Mouse (Mus musculus) midbrain, postnatal 0 days (tissue): ENCODE results near the gene Kif1c. TPM values are rescaled to one million over a fixed set of nuclear protein-coding genes. Genes with fewer than 3 reads are reported as not detected.

Experiments
- ATAC-seq: fragments of 200-750 bp; cut with Nextera tagmentation; 2 replicates; pipeline ENCODE4 v1.8.0; 2017; ENCODE audit warnings: moderate number of reproducible peaks, mild to moderate bottlenecking, moderate TSS enrichment, moderate library complexity; ENCODE audit not compliant: low FRiP score
- DNase-seq: peaks from one replicate; pipeline ENCODE4 v3.0.0-alpha.2; 2015; ENCODE audit warnings: low spot score
- H3K27ac ChIP-seq: fragments of 300-500 bp; sonication (generic); 2 replicates; pipeline ENCODE4 v1.5.1; 2014; ENCODE audit warnings: low read depth, mild to moderate bottlenecking, low read length, mixed read lengths
- H3K27me3 ChIP-seq: fragments of 300-500 bp; sonication (generic); 2 replicates; pipeline ENCODE4 v1.6.1; 2014; ENCODE audit warnings: low read length, control low read depth, mixed read lengths; ENCODE audit not compliant: insufficient read depth
- H3K36me3 ChIP-seq: fragments of 300-500 bp; sonication (generic); 2 replicates; pipeline ENCODE4 v1.6.1; 2014; ENCODE audit warnings: low read length, control low read depth, mixed read lengths; ENCODE audit not compliant: insufficient read depth
- H3K4me1 ChIP-seq: fragments of 300-500 bp; sonication (generic); 2 replicates; pipeline ENCODE4 v1.6.1; 2014; ENCODE audit warnings: mild to moderate bottlenecking, control low read depth, antibody characterized with exemption, low read length, mixed read lengths; ENCODE audit not compliant: insufficient read depth
- H3K4me2 ChIP-seq: fragments of 300-500 bp; sonication (generic); 2 replicates; pipeline ENCODE4 v1.6.1; 2014; ENCODE audit warnings: low read depth, mild to moderate bottlenecking, low read length, mixed read lengths; ENCODE audit not compliant: poor library complexity, severe bottlenecking
- H3K4me3 ChIP-seq: fragments of 300-500 bp; sonication (generic); 2 replicates; pipeline ENCODE4 v1.5.1; 2014; ENCODE audit warnings: low read depth, mild to moderate bottlenecking, low read length, moderate library complexity
- H3K9ac ChIP-seq: fragments of 300-500 bp; sonication (generic); replicated peaks from 2 replicates; pipeline ENCODE4 v1.6.1; 2014; ENCODE audit warnings: mild to moderate bottlenecking, low read length, moderate library complexity, mixed read lengths; ENCODE audit not compliant: poor library complexity, severe bottlenecking
- H3K9me3 ChIP-seq: fragments of 300-500 bp; sonication (generic); 2 replicates; pipeline ENCODE4 v1.6.1; 2016; ENCODE audit warnings: low read length, control low read depth
- CTCF ChIP-seq: IDR thresholded peaks from 2 replicates; pipeline ENCODE4 v1.5.1; 2016; ENCODE audit warnings: antibody characterized with exemption, mild to moderate bottlenecking
- WGBS: fragments of 180-500 bp; shearing (Covaris S2); extraction: QIAGEN DNeasy Blood & Tissue Kit; methylation state at CpG from one replicate; pipeline ENCODE4 v1.1.7; 2014; 5-methylcytosine and 5-hydroxymethylcytosine counted together
- polyA plus RNA-seq: library from polyadenylated mRNA; unstranded; fragments of >200 nt; fragmentation: Nextera tagmentation; extraction: Ambion mirVana; gene quantifications from 2 replicates; pipeline ENCODE4 v1.2.1, GENCODE M21; 2015
- total RNA-seq: library from RNA; depleted of rRNA; stranded (reverse); fragments of >200 nt; gene quantifications from 2 replicates; pipeline ENCODE4 v1.2.3, GENCODE M21; 2014

Gene Kif1c
- total and polyA plus RNA-seq, 2 experiments from 2014 or later = 1.9 to 30.9 TPM

- H3K4me2 ChIP-seq = no peak overlapping the region
- no peaks in the 10 kb centered on the region for H3K36me3 ChIP-seq
- H3K9ac ChIP-seq = no peak overlapping the region
- ATAC-seq = no peak
- H3K27me3 ChIP-seq = no peaks in the 10 kb centered on the region
- no peaks in the 10 kb centered on the region for H3K4me1 ChIP-seq
- H3K4me3 ChIP-seq = no peak overlapping the region
- WGBS = 73% methylated on average over 12 of the region's 12 CpGs
- peak; percentile 33 for DNase-seq
- no peaks in the 10 kb centered on the region for H3K9me3 ChIP-seq
- TF ChIP-seq CTCF = no peak
- no peak overlapping the region; the same call in 1 of the 2 replicates for H3K27ac ChIP-seq
Measured at GRCm38 (mm10) chr11:70742581-70743459, 42.5 kb downstream of the Kif1c start.

GRCm38 (mm10) chr11:70745636-70746035 is 45.3 kb downstream of the Kif1c start:
- ATAC-seq (no peak), DNase-seq (no peak)
- WGBS = 82% methylated on average over 7 of the region's 7 CpGs

GRCm38 (mm10) chr11:70747876-70748545 is 47.7 kb downstream of the Kif1c start:
- H3K9me3 ChIP-seq = no peaks in the 10 kb centered on the region
- H3K27ac ChIP-seq = no peak overlapping the region
- H3K4me2 ChIP-seq = no peak overlapping the region
- no peak overlapping the region for H3K9ac ChIP-seq
- H3K4me1 ChIP-seq = no peaks in the 10 kb centered on the region
- DNase-seq = no peak
- H3K4me3 ChIP-seq = no peak overlapping the region
- 85% methylated on average over 4 of the region's 4 CpGs for WGBS
- H3K36me3 ChIP-seq = no peaks in the 10 kb centered on the region
- no peak for ATAC-seq
- H3K27me3 ChIP-seq = no peaks in the 10 kb centered on the region
- no peak for TF ChIP-seq CTCF

More at GRCm38 (mm10) chr11:70745636-70746035, 45.3 kb downstream of the Kif1c start:
- no peak for TF ChIP-seq CTCF
- Histone ChIP-seq H3K9ac (no peak overlapping the region), H3K27ac (no peak overlapping the region), H3K4me1 (no peaks in the 10 kb centered on the region), H3K27me3 (no peaks in the 10 kb centered on the region), H3K36me3 (no peaks in the 10 kb centered on the region), H3K9me3 (no peaks in the 10 kb centered on the region), H3K4me3 (no peak overlapping the region), H3K4me2 (no peak overlapping the region)

- H3K4me2 ChIP-seq = no peak overlapping the region
- no peak overlapping the region for H3K4me3 ChIP-seq
- H3K4me1 ChIP-seq = no peaks in the 10 kb centered on the region
- no peaks in the 10 kb centered on the region for H3K9me3 ChIP-seq
- no peak overlapping the region for H3K27ac ChIP-seq
- H3K27me3 ChIP-seq = no peaks in the 10 kb centered on the region
- no peak for TF ChIP-seq CTCF
- 87% methylated on average over 4 of the region's 4 CpGs for WGBS
- DNase-seq = no peak
- H3K36me3 ChIP-seq = no peaks in the 10 kb centered on the region
- no peak for ATAC-seq
- H3K9ac ChIP-seq = no peak overlapping the region
Measured at GRCm38 (mm10) chr11:70752337-70753017, 52.1 kb downstream of the Kif1c start.

- Histone ChIP-seq H3K9me3 (no peaks in the 10 kb centered on the region), H3K27ac (no peak overlapping the region), H3K4me2 (no peak overlapping the region), H3K36me3 (no peaks in the 10 kb centered on the region), H3K27me3 (no peaks in the 10 kb centered on the region), H3K4me3 (no peak overlapping the region), H3K9ac (no peak overlapping the region), H3K4me1 (no peaks in the 10 kb centered on the region)
- WGBS = 90% methylated on average over 10 of the region's 10 CpGs
- ATAC-seq (no peak), DNase-seq (no peak)
- TF ChIP-seq CTCF = no peak
Measured at GRCm38 (mm10) chr11:70753146-70753545, 52.8 kb downstream of the Kif1c start.
